Mouse (Mus musculus) WW6 (cell line): ENCODE measurements around the gene 2010300C02Rik.
A peak's percentile ranks its signal among the peaks of the same experiment; 100 is the strongest.

Source experiments
- DNase-seq: peaks from one replicate; pipeline ENCODE4 v3.0.0-alpha.2; 2013; ENCODE audit warnings: low read depth, low spot score

2010300C02Rik gene

GRCm38 (mm10) chr1:37711596-37712356 lies 8.1 kb downstream of the 2010300C02Rik start:
- DNase-seq: no peak

- DNase-seq: no peak
Observed at GRCm38 (mm10) chr1:37711082-37711481, 8.8 kb downstream of the 2010300C02Rik start.

- DNase-seq: no peak
Observed at GRCm38 (mm10) chr1:37709736-37710135, 10.1 kb downstream of the 2010300C02Rik start.

- no peak for DNase-seq
Observed at GRCm38 (mm10) chr1:37708270-37708955, 11.5 kb downstream of the 2010300C02Rik start.

GRCm38 (mm10) chr1:37702326-37702725 lies 17.6 kb downstream of the 2010300C02Rik start:
- DNase-seq: no peak

- no peak for DNase-seq
Observed at GRCm38 (mm10) chr1:37698852-37699439, 20.9 kb downstream of the 2010300C02Rik start.

- no peak for DNase-seq
Observed at GRCm38 (mm10) chr1:37698186-37698839, 21.6 kb downstream of the 2010300C02Rik start.

GRCm38 (mm10) chr1:37696918-37697317 lies 23.0 kb downstream of the 2010300C02Rik start:
- no peak for DNase-seq

- DNase-seq: no peak
Observed at GRCm38 (mm10) chr1:37695732-37696131, 24.2 kb downstream of the 2010300C02Rik start.

- DNase-seq: no peak
Observed at GRCm38 (mm10) chr1:37694417-37694816, 25.5 kb downstream of the 2010300C02Rik start.

- peak; percentile 34 for DNase-seq
Observed at GRCm38 (mm10) chr1:37691179-37691578, 28.7 kb downstream of the 2010300C02Rik start.

- DNase-seq: no peak
Observed at GRCm38 (mm10) chr1:37690665-37691064, 29.2 kb downstream of the 2010300C02Rik start.

GRCm38 (mm10) chr1:37689730-37690129 lies 30.2 kb downstream of the 2010300C02Rik start:
- DNase-seq: no peak

- no peak for DNase-seq
Observed at GRCm38 (mm10) chr1:37688351-37688750, 31.5 kb downstream of the 2010300C02Rik start.

- DNase-seq: no peak
Observed at GRCm38 (mm10) chr1:37687515-37687914, 32.4 kb downstream of the 2010300C02Rik start.

GRCm38 (mm10) chr1:37686953-37687441 lies 32.9 kb downstream of the 2010300C02Rik start:
- DNase-seq: no peak

GRCm38 (mm10) chr1:37678327-37679123 lies 41.4 kb downstream of the 2010300C02Rik start:
- DNase-seq: peak; percentile 46

GRCm38 (mm10) chr1:37676967-37677512 lies 42.8 kb downstream of the 2010300C02Rik start:
- no peak for DNase-seq

GRCm38 (mm10) chr1:37675444-37675843 lies 44.4 kb downstream of the 2010300C02Rik start:
- DNase-seq: no peak

- DNase-seq: no peak
Observed at GRCm38 (mm10) chr1:37674266-37674665, 45.6 kb downstream of the 2010300C02Rik start.

GRCm38 (mm10) chr1:37671316-37671715 lies 48.6 kb downstream of the 2010300C02Rik start:
- DNase-seq: peak; percentile 31
